In genomic region chr4:81578981-81579380, GRCm38 (mm10) we compare ENCODE assay signal across 10 mouse cellular contexts.
DNase-seq lines count a peak whose midpoint lies in the region; ATAC-seq lines count a peak whose summit lies in the region.
"Had no signal": no experiment of that assay in that cellular context is flagged by ENCODE, and none has a peak within 500 bp of the region (broad histone marks: within the 10 kb centered on the region; RNA-seq: fewer than 3 reads in every experiment).

No protein-coding gene starts in this region.

- WGBS in midbrain, embryonic 13.5 days: 34% methylated on average over 6 of the region's 6 CpGs

- peak overlapping the region; percentile 75 for H3K27ac ChIP-seq in midbrain, embryonic 13.5 days

- H3K27me3 ChIP-seq in midbrain, embryonic 13.5 days: no peaks in the 10 kb centered on the region

- H3K4me1 ChIP-seq in midbrain, embryonic 13.5 days (replicated peaks): peaks cover 18% of the 10 kb centered on the region

- no peak overlapping the region for H3K4me2 ChIP-seq in midbrain, embryonic 13.5 days (replicated peaks)

- H3K9ac ChIP-seq in midbrain, embryonic 13.5 days (replicated peaks): no peak overlapping the region

- no peaks in the 10 kb centered on the region for H3K36me3 ChIP-seq in midbrain, embryonic 13.5 days

- DNase-seq in frontal cortex, postnatal 14 days (ENCODE audit: low spot score in 2 of 2): no peak
- peak; percentile 71 for DNase-seq in cerebellum, adult 9-11 months
- DNase-seq in forelimb bud, embryonic 11.5 days (ENCODE audit: low read depth, low spot score): peak; percentile 29
- no peak for DNase-seq in kidney, postnatal 14 days
- DNase-seq in layer of hippocampus, adult 9-10 months (ENCODE audit: low spot score): no peak
- DNase-seq: gastrocnemius, postnatal 25 days had no signal

- peak; percentile 84 for ATAC-seq in frontal cortex, adult (ENCODE audit: low TSS enrichment)
- ATAC-seq in midbrain, embryonic 13.5 days: peak; percentile 95
- no peak for ATAC-seq in erythroid progenitor cell, adult 5-6 weeks (replicated peaks; ENCODE audit: low FRiP score, poor library complexity, severe bottlenecking)

- H3K9me3 ChIP-seq in midbrain, embryonic 13.5 days: no peaks in the 10 kb centered on the region

- H3K4me3 ChIP-seq in midbrain, embryonic 13.5 days (replicated peaks): no peak overlapping the region
- H3K4me3 ChIP-seq: myocyte had no signal

Comparison
In these comparisons a context has a peak if more than half of its experiments do, and no peak if none do; other contexts are left out.
1. DNase-seq: peak in cerebellum, adult 9-11 months (single experiment) and forelimb bud, embryonic 11.5 days (single experiment); none in frontal cortex, postnatal 14 days (0 of 2), kidney, postnatal 14 days (single experiment) and layer of hippocampus, adult 9-10 months (single experiment).